Mouse (Mus musculus) cortical plate, adult 2 months (tissue): ENCODE results near the gene Cd40lg.

Experiments used
- CTCF ChIP-seq: fragments of 200-500 bp; IDR thresholded peaks from 2 replicates; pipeline ENCODE4 v1.5.1; 2011; ENCODE audit warnings: mild to moderate bottlenecking, control low read depth, low read length; ENCODE audit not compliant: insufficient read depth; ENCODE audit errors: extremely low read depth
- POLR2A ChIP-seq: fragments of 200-500 bp; IDR thresholded peaks from 2 replicates; pipeline ENCODE4 v1.6.1; 2011; ENCODE audit warnings: mild to moderate bottlenecking, low read length, control low read depth; ENCODE audit not compliant: insufficient read depth; ENCODE audit errors: extremely low read depth

- TF ChIP-seq CTCF (no peak), POLR2A (no peak)
These were observed 13.9 kb upstream of the Cd40lg start for GRCm38 (mm10) chrX:57198036-57198435.
